ENCODE assay signal across 7 mouse cellular contexts in genomic region chr19:41831101-41831570, GRCm38 (mm10). TPM values are rescaled to one million over a fixed set of nuclear protein-coding genes. Genes with fewer than 3 reads are reported as not detected.
A peak's percentile ranks its signal among the peaks of the same experiment; 100 is the strongest.
DNase-seq lines count a peak whose midpoint lies in the region; ATAC-seq lines count a peak whose summit lies in the region.

No protein-coding gene starts in this region.

- WGBS in forebrain, embryonic 16.5 days, result under 1% methylated on average over 19 of the region's 19 CpGs
- WGBS in stomach, embryonic 14.5 days, result 1% methylated on average over 19 of the region's 19 CpGs

- no peaks in the 10 kb centered on the region for H3K27me3 ChIP-seq in forebrain, embryonic 16.5 days (replicated peaks; ENCODE audit: control insufficient read depth, insufficient read depth, low read length)
- no peaks in the 10 kb centered on the region for H3K27me3 ChIP-seq in stomach, embryonic 14.5 days (ENCODE audit: control insufficient read depth, insufficient read depth, low read length)

- peak overlapping the region; percentile 67 for H3K4me3 ChIP-seq in brown adipose tissue, adult 24 weeks (ENCODE audit: insufficient read depth, low read depth, low read length)
- peak overlapping the region; percentile 79 for H3K4me3 ChIP-seq in forebrain, embryonic 16.5 days (replicated peaks; ENCODE audit: low read length)
- H3K4me3 ChIP-seq in stomach, embryonic 14.5 days (ENCODE audit: low read depth, low read length), result peak overlapping the region; percentile 57

- peaks cover 9% of the 10 kb centered on the region for H3K4me1 ChIP-seq in brown adipose tissue, adult 24 weeks (ENCODE audit: control insufficient read depth, insufficient read depth, insufficient read length, low read length)
- peaks cover 41% of the 10 kb centered on the region for H3K4me1 ChIP-seq in forebrain, embryonic 16.5 days (replicated peaks; ENCODE audit: control insufficient read depth, insufficient read depth, low read length)
- H3K4me1 ChIP-seq in stomach, embryonic 14.5 days (ENCODE audit: control insufficient read depth, insufficient read depth, low read length), result 0 out of 2 replicates have a peak, but pooled peaks cover 5% of the 10 kb centered on the region

- peak overlapping the region; percentile 81 for H3K9ac ChIP-seq in forebrain, embryonic 16.5 days (replicated peaks; ENCODE audit: low read depth, low read length)
- H3K9ac ChIP-seq in stomach, embryonic 14.5 days (replicated peaks; ENCODE audit: low read depth, low read length), result peak overlapping the region; percentile 58; the same call in 1 of the 2 replicates

- DNase-seq in retina, postnatal 1 day, result peak; percentile 55
- DNase-seq in retina, embryonic 14.5 days (ENCODE audit: low spot score), result no peak
- DNase-seq in kidney, postnatal 14 days, result peak; percentile 36
- DNase-seq in lung, postnatal 14 days, result peak; percentile 13

- ATAC-seq in forebrain, embryonic 16.5 days, result no peak
- no peak for ATAC-seq in stomach, embryonic 14.5 days (ENCODE audit: insufficient number of reproducible peaks, insufficient read depth, low FRiP score, low read depth)

- H3K36me3 ChIP-seq in forebrain, embryonic 16.5 days (ENCODE audit: control insufficient read depth, insufficient read depth), result no peaks in the 10 kb centered on the region
- no peaks in the 10 kb centered on the region for H3K36me3 ChIP-seq in stomach, embryonic 14.5 days (ENCODE audit: control insufficient read depth, insufficient read depth, low read length)

- H3K4me2 ChIP-seq in forebrain, embryonic 16.5 days (ENCODE audit: low read length), result peak overlapping the region; percentile 82
- peak overlapping the region; percentile 93 for H3K4me2 ChIP-seq in stomach, embryonic 14.5 days (replicated peaks; ENCODE audit: low read depth, low read length)

- H3K27ac ChIP-seq in brown adipose tissue, adult 24 weeks (replicated peaks; ENCODE audit: low read depth, low read length), result no peak overlapping the region
- peak overlapping the region; percentile 98 for H3K27ac ChIP-seq in forebrain, embryonic 16.5 days (ENCODE audit: low read length)
- H3K27ac ChIP-seq in stomach, embryonic 14.5 days (ENCODE audit: low read length), result peak overlapping the region; percentile 84; the same call in 1 of the 2 replicates

- no peaks in the 10 kb centered on the region for H3K9me3 ChIP-seq in forebrain, embryonic 16.5 days (ENCODE audit: control insufficient read depth, low read length)
- H3K9me3 ChIP-seq in stomach, embryonic 14.5 days (ENCODE audit: control insufficient read depth, low read depth, low read length), result no peaks in the 10 kb centered on the region

RNA-seq across cellular contexts. Expression of gene Frat1, which starts 1.4 kb away (rescaled TPM):
- 5.3 and 6.0 TPM in 2 replicates for polyA plus RNA-seq in brown adipose tissue, adult 24 weeks (2012; ENCODE audit: insufficient read depth, insufficient read length, missing spikeins)
- polyA plus RNA-seq in forebrain, embryonic 16.5 days (2015; fragmentation: Nextera tagmentation; extraction: Ambion mirVana), result 28.9 and 31.9 TPM in 2 replicates
- polyA plus RNA-seq in stomach, embryonic 14.5 days (2014; fragmentation: Nextera tagmentation; extraction: Ambion mirVana), result 12.9 and 14.1 TPM in 2 replicates

RNA-seq across cellular contexts. Expression of gene Frat2, which starts 16.8 kb away (rescaled TPM):
- polyA plus RNA-seq in brown adipose tissue, adult 24 weeks (2012; ENCODE audit: insufficient read depth, insufficient read length, missing spikeins), result 1.3 and 2.1 TPM in 2 replicates
- 10.4 and 12.2 TPM in 2 replicates for polyA plus RNA-seq in forebrain, embryonic 16.5 days (2015; fragmentation: Nextera tagmentation; extraction: Ambion mirVana)
- polyA plus RNA-seq in stomach, embryonic 14.5 days (2014; fragmentation: Nextera tagmentation; extraction: Ambion mirVana), result 3.5 and 5.0 TPM in 2 replicates

RNA-seq across cellular contexts. Expression of gene Arhgap19, which starts 29.3 kb away (rescaled TPM):
- 2.5 and 2.8 TPM in 2 replicates for polyA plus RNA-seq in brown adipose tissue, adult 24 weeks (2012; ENCODE audit: insufficient read depth, insufficient read length, missing spikeins)
- 8.5 and 10.8 TPM in 2 replicates for polyA plus RNA-seq in forebrain, embryonic 16.5 days (2015; fragmentation: Nextera tagmentation; extraction: Ambion mirVana)
- 25.2 and 25.7 TPM in 2 replicates for polyA plus RNA-seq in stomach, embryonic 14.5 days (2014; fragmentation: Nextera tagmentation; extraction: Ambion mirVana)
